Mouse (Mus musculus): ENCODE measurements at regions not wholly inside any gene's neighbourhood (a gene's known extent, or its start where the extent isn't known, plus 50 kb on each side); places are given as distances from the start of the nearest gene placed in this dataset.

DNA sequence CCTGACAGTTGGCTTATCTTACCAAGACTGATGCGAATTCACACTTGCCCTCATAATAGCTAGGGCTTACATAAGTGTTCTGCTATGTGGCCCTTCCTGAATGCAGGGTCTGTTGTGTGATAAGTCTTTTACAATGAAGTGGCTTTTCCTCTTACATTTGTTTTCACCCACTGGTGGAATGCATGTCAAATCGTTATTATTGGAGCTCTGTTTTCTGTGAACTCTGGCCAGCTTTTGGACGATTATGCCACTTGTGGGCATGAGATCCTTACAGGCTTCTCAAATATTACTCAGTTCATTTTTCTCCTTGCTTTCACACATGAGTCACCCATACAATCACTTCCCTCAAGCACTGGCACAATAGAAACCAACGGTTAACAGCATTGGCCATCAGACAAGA lies 144.9 kb upstream of the Rap2b start:
- no peak for TF ChIP-seq CTCF (IDR thresholded peaks at IDR 0.05; ENCODE audit: extremely low read depth, insufficient read depth, insufficient read length, insufficient replicate concordance)
- TF ChIP-seq POLR2A (IDR thresholded peaks at IDR 0.05; ENCODE audit: low read depth, low read length), result no peak
